Mouse (Mus musculus) central nervous system, embryonic 14 days (tissue): ENCODE measurements around the gene Cmc1. TPM values are rescaled to one million over a fixed set of nuclear protein-coding genes. Genes with fewer than 3 reads are reported as not detected.

Source experiments
- polyA plus RNA-seq: library from polyadenylated mRNA; depleted of rRNA; stranded (reverse); fragments of >200 nt; gene quantifications from 2 replicates; pipeline ENCODE4 v1.2.3, GENCODE M21; 2012; rRNA removed

Cmc1 gene
- polyA plus RNA-seq = 14.0 and 14.4 TPM in 2 replicates

DNA sequence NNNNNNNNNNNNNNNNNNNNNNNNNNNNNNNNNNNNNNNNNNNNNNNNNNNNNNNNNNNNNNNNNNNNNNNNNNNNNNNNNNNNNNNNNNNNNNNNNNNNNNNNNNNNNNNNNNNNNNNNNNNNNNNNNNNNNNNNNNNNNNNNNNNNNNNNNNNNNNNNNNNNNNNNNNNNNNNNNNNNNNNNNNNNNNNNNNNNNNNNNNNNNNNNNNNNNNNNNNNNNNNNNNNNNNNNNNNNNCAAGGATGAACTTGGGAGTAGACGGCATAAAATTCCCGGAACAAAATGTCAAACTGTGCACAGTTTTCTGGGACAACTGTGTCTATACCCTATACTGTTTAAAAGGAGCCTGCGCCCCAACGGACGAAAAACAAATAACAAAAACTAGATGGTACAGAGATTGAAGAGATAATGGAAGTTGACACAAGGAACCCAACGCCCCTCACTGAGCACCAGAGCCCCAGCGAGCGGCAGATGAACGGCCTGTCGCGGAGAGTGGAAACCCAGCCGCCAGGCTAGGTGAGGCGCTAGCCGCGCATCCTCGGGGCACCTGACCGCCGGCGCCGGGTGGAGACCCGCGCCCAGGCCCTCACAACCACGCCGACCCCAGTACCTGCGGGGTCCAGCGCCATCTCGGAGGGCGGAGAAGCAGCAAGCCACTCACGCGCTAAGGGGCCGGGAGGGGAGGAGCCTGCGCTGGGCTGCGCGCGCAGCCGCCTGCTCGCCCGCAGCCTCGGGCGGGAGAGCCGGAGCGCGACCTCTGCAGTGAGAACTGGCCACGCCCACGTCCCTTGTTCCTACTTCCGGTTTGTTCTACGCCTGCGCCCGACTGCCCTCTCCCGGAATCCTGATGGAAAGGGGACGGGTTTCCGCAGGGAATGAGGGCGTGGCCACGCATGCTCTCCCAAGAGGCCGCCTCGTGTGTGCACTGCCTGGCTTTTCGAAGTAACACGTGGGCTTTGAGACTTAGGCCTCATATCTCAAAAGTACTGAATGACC, at the start of gene Cmc1:
TSS of gene Cmc1 (minus strand) at position 771 of the 996 bp plus-strand sequence.

GRCm38 (mm10) chr9:118040218-118041021, 109.6 kb downstream of the Cmc1 start, which contains the start of gene Azi2:
Gene Azi2, plus strand, starts transcription at chr9:118040499.

Other genes with a start within 250 kb of the Cmc1 start
- 56.1 and 56.8 TPM in 2 replicates for gene Azi2, start 109.7 kb downstream of the Cmc1 start, polyA plus RNA-seq